Mouse (Mus musculus) hematopoietic multipotent progenitor cell, adult 10-12 weeks (in vitro differentiated cells): ENCODE results near the gene Aplp1. TPM values are rescaled to one million over a fixed set of nuclear protein-coding genes. Genes with fewer than 3 reads are reported as not detected.

ENCODE experiments used
- polyA plus RNA-seq: library from polyadenylated mRNA; stranded (reverse); fragments of >175 nt; gene quantifications from 2 replicates; pipeline ENCODE4 v1.2.3, GENCODE M21; 2012; ENCODE audit warnings: low replicate concordance

Gene Aplp1
- polyA plus RNA-seq, result 2.4 and 4.5 TPM in 2 replicates

DNA sequence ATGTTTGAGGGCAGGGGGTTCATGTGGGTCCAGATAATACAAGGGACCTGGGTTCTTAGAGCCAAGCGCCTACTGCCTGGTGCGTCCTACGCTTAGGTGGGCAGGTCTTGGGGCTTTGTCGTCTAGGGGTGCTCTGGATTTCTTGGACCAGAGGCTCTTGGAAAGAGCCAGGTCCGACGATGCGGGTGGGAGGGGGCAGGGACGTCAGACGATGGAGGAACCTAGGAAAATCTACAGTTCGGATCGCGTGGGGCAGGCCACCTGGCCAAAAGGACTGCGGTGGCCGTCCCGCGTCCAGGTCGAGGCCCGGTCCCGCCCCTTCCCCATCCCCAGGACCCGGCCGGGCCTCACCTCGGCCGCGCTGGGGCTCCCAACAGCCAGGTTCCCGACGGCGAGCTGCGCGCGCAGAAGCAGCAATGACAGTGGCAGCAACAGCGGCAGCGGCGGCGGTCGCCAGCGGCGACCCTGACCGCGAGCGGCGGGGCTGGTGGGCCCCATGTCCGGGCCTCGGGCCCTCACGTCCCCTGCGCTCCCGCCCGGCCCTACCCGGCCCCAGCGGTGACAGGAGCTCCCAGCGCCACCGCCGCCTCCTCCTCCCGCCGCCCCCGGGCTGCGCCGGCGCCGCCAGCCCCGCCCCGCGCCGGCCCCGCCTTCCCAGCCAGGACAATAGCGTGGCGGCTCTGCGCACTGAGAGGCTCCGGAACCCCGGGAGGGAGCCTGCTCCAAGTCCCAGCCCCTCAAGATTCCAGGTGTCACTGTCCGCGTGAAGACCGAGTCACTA is at the start of gene Aplp1:
Aplp1 (minus strand) TSS at position 565 of the 781 bp plus-strand sequence.

DNA sequence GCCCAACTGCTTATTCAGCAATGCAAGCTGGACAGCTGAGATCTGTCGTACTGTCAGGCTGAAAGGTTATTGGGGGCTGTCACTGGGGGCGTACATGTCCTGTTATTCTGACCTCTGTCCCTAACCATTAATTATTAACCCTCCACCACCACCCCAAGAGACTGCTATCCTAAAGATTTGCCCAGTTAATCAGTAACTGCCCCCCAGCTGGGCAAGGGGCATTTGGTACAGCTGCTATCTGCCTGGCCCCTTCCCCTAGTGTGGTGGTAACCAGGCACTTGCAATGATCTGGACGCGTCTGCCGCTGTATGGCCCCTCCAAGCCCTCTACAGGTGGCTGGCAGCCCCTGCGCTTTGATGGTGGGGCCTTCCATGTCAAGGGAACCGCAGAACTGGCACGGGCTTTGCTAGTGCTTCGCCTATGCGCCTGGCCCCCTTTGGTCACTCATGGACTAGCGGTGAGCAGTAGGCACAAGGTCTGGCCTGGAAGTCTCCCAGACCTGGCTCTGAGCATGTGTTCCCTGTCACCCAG is 48.1 kb upstream of the Aplp1 start, which contains the start of gene Prodh2:
Prodh2 (plus strand) TSS at position 222 of the 531 bp plus-strand sequence.

DNA sequence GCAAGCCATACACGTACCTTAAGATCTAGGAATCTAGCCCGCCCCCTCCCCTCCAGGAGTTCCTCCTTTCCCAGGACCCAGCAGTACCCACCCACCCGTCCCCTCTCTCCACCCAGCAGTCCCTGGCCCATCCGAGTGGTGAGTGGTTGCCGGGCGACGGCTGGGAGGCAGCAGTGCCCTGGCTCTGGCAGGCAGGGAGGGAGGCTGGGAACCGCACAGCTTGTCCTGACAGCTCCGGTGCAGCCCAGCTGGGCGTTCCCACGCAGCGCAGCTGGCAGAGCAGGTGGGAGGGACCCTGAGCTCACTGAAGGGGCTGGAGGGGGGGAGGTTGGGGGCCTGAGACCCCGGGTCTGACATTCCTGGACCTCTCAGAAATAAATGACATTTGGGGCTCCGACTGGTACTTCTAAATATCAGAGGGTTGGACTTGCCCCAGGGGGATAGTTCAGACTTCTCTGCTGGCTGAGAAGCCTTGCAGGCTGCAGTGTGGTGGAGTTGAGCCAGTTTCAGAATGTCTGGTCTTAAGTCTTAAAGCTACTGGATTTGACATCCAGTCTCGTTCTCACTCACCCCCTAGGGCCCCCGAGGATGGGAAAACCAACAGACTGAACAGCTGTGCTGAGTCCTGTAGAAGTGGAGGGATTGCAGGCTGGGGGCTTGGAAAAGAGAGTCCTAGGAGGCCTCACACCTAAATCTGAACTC is 12.4 kb upstream of the Aplp1 start, which contains the start of the genes Kirrel2 and Nphs1:
Kirrel2 (minus strand) TSS at position 62 of the 702 bp plus-strand sequence.
Nphs1 (plus strand) TSS at position 687 of the 702 bp plus-strand sequence.

DNA sequence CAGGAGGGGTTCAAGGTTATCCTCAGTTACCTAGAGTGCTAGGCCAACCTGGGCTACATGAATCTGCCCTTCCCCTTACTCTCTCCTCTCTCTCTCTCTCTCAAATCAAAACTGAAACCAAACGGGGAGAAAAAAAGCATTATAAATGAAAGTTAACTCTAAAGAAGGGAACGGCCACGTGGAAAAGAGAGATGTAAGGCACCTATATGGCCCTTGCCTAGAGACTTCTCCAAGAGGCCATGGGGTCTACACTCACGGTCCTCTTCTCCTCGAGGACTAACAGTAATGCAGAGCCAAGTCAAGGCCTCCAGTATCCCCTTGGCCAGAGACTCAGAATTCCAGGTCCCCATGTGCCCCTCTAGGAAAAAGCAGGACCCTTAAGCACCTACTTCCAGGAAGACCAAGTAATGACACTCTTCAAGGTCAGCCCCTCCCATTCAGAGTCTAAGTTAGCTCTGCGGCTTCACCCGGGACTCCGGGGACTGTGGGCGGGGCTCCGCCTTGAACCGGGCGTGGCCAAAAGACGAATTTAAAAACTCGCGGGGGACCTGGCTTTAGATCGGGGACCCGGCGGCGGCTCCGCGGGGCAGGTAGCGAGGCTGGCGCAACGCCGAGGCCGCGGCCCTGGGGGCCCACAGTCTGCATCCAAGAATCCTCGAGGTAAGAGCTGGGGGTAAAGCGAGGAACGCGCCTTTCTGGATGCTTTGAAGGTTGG is 24.0 kb downstream of the Aplp1 start, which contains the start of gene Nfkbid:
Nfkbid (plus strand) TSS at position 558 of the 715 bp plus-strand sequence.

DNA sequence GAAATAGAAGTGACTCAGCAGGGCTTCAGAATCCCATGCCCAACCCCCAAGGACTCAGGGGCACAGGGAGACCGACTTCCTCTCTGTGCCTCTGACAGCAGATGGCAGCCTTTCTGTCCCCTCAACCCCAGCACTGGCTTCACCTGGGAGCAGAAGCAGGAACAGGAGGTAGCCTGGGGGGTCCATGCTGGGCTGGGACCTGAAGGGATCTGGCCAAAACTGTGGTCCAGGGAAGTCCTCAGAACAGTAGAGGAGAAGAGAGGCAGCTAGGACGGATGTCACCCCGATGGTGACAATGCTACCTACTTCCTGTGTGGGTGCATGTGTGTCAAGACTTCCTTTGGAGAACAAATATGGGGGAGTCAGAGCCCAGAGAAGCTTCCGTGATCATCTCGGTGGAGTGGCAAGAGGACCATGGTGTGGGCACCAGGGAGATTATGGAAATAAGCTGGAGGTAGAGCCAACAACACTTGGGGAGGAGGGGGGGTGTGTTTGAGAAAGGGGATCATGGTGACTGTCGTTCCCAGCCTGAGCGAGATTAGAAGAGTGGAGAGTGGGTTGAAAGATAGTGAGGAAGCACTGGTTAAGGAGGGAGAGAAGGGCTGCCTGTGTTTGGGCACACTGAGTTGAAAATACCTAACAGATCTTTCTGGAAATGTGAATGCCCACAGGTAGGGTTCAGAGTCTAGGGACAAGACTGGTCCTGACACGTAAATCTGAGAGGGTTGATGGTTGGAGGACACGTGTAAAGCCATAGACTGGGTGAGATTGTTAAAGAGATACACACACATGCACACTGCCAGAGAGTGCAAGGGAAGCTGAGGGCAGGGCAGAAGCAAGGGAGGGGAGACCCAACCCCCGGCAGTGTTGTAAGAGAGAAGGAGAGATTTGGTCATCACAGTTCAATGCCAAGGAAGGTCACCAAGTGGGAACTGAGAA is 25.5 kb downstream of the Aplp1 start, which contains the start of gene Hcst:
Hcst (minus strand) TSS at position 294 of the 939 bp plus-strand sequence.

DNA sequence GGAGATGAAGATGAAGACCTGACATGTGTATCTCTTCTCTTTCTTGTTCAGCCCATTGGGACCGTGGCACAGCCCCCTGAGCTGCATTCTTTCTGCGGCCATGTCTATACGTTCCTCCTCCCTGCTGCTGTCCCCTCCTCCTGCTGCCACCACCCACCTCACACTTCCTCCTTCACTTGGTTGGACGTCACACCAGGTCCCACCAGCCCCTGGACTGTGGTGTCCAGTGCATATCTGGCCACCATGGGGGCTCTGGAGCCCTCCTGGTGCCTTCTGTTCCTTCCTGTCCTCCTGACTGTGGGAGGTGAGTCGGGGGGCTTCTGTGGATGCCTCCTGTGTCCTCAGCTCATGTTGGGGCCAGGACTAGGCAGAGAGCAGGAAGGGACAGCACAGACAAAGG is 31.7 kb downstream of the Aplp1 start, which contains the start of gene Tyrobp:
Tyrobp (plus strand) TSS at position 165 of the 400 bp plus-strand sequence.

Other genes with a start within 250 kb of the Aplp1 start
- 89.2 and 120 TPM in 2 replicates for gene Capns1, start 246.7 kb downstream of the Aplp1 start, polyA plus RNA-seq
- gene Polr2i, start 213.6 kb downstream of the Aplp1 start, polyA plus RNA-seq, result 34.0 and 41.8 TPM in 2 replicates
- gene Tbcb, start 213.3 kb downstream of the Aplp1 start, polyA plus RNA-seq, result 19.3 and 21.9 TPM in 2 replicates
- not detected in 2 replicates for gene Ovol3, start 209.8 kb downstream of the Aplp1 start, polyA plus RNA-seq
- not detected in 2 replicates for gene Thap8, start 165.4 kb downstream of the Aplp1 start, polyA plus RNA-seq
- 5.0 and 25.2 TPM in 2 replicates for gene Wdr62, start 165.1 kb downstream of the Aplp1 start, polyA plus RNA-seq
- 2.8 and 14.0 TPM in 2 replicates for gene Clip3, start 153.8 kb downstream of the Aplp1 start, polyA plus RNA-seq
- 114 and 225 TPM in 2 replicates for gene Alkbh6, start 136.8 kb downstream of the Aplp1 start, polyA plus RNA-seq
- gene Syne4, start 130.7 kb downstream of the Aplp1 start, polyA plus RNA-seq, result 3.5 and 6.2 TPM in 2 replicates
- gene E130208F15Rik, start 123.8 kb downstream of the Aplp1 start, polyA plus RNA-seq, result 1.2 and 3.5 TPM in 2 replicates
- gene Sdhaf1, start 121.6 kb downstream of the Aplp1 start, polyA plus RNA-seq, result 7.3 and 13.8 TPM in 2 replicates
- 0.09 and 0.16 TPM in 2 replicates for gene Lrfn3, start 82.8 kb downstream of the Aplp1 start, polyA plus RNA-seq
- gene Tyrobp, start 31.8 kb downstream of the Aplp1 start, polyA plus RNA-seq, result 103 and 543 TPM in 2 replicates
- gene Hcst, start 25.7 kb downstream of the Aplp1 start, polyA plus RNA-seq, result 15.4 and 73.3 TPM in 2 replicates
- 57.5 and 91.8 TPM in 2 replicates for gene Nfkbid, start 23.8 kb downstream of the Aplp1 start, polyA plus RNA-seq
- 0.18 TPM in 1 of 2 replicates, not detected in the other for gene Kirrel2, start 12.2 kb upstream of the Aplp1 start, polyA plus RNA-seq
- gene Nphs1, start 12.8 kb upstream of the Aplp1 start, polyA plus RNA-seq, result not detected in 2 replicates
- gene Prodh2, start 48.1 kb upstream of the Aplp1 start, polyA plus RNA-seq, result not detected in 2 replicates
- gene Arhgap33, start 89.5 kb upstream of the Aplp1 start, polyA plus RNA-seq, result 24.7 and 45.7 TPM in 2 replicates
- 6.3 and 7.9 TPM in 2 replicates for gene Hspb6, start 106.6 kb upstream of the Aplp1 start, polyA plus RNA-seq
- 15.7 and 16.7 TPM in 2 replicates for gene Proser3, start 106.8 kb upstream of the Aplp1 start, polyA plus RNA-seq
- gene Lin37, start 114.3 kb upstream of the Aplp1 start, polyA plus RNA-seq, result 80.4 and 94.2 TPM in 2 replicates
- 29.9 and 73.5 TPM in 2 replicates for gene U2af1l4, start 117.8 kb upstream of the Aplp1 start, polyA plus RNA-seq
- 4.2 and 4.6 TPM in 2 replicates for gene Gm49396, start 117.8 kb upstream of the Aplp1 start, polyA plus RNA-seq
- gene Psenen, start 118.1 kb upstream of the Aplp1 start, polyA plus RNA-seq, result 47.7 and 71.1 TPM in 2 replicates
- 14.3 and 26.5 TPM in 2 replicates for gene Igflr1, start 119.9 kb upstream of the Aplp1 start, polyA plus RNA-seq
- 105 and 177 TPM in 2 replicates for gene Kmt2b, start 143.2 kb upstream of the Aplp1 start, polyA plus RNA-seq
- 30.3 and 64.8 TPM in 2 replicates for gene Zbtb32, start 153.4 kb upstream of the Aplp1 start, polyA plus RNA-seq
- gene Upk1a, start 167.3 kb upstream of the Aplp1 start, polyA plus RNA-seq, result 0.25 and 0.83 TPM in 2 replicates
- gene Cox6b1, start 180.6 kb upstream of the Aplp1 start, polyA plus RNA-seq, result 31.5 and 104 TPM in 2 replicates
- gene Etv2, start 190.3 kb upstream of the Aplp1 start, polyA plus RNA-seq, result not detected in 2 replicates
- gene Rbm42, start 204.8 kb upstream of the Aplp1 start, polyA plus RNA-seq, result 174 and 373 TPM in 2 replicates
- 4.2 and 16.9 TPM in 2 replicates for gene Haus5, start 219.5 kb upstream of the Aplp1 start, polyA plus RNA-seq
- not detected in 2 replicates for gene Pmis2, start 226.1 kb upstream of the Aplp1 start, polyA plus RNA-seq